Mouse (Mus musculus): ENCODE results near the gene Rbbp8nl. TPM values are rescaled to one million over a fixed set of nuclear protein-coding genes. Genes with fewer than 3 reads are reported as not detected.

Gene Rbbp8nl
- polyA plus RNA-seq, 1 experiment: 0.36 TPM

DNA sequence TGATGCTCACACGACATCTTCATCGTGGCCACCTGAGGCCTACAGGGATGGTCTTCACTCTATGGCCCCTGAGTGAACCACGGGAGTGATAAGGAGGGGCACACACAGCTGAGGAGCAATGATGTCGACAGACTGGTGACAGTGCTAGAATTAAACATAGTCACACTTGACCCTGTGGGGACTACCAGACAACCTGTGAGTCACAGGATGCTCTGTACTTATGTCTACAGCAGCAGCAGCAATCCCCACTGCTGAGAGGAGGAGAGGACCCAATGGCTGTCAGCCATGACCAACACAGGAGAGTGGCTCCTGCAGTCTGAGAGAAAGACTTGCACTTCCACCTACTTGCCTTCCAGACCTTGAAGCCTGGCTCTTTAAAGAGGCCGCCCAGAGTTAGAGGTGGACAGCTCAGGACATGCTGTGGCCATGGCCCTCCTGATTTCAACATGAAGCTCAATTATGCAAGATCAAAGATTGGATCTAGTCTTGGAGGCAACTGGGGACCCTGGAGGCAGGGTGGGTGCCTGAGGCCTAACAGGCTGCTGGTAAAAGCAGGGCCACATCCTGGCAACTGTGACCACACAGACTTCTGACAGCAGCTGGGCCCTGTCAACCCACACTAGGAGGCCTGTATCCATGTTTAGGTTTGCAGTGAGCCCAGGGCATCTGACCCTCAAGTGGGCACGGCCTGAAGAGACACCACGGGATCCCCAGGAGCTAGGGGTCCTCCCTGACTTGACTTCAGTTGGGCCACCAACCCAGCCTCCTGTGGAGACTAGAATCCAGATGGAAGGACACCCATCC is 56.4 kb downstream of the Rbbp8nl start:
- Histone ChIP-seq H3K4me1 (replicated peaks; ENCODE audit: control insufficient read depth, insufficient read depth, low read length) (no peaks in the 10 kb centered on the region; the same call in 1 of the 2 replicates), H3K27ac (ENCODE audit: control insufficient read depth, insufficient read depth, low read length) (no peak overlapping the region), H3K4me3 (ENCODE audit: control insufficient read depth, insufficient read depth, low read length) (no peak overlapping the region), H3K27me3 (ENCODE audit: control insufficient read depth, insufficient read depth, low read length) (no peaks in the 10 kb centered on the region), H3K36me3 (ENCODE audit: control insufficient read depth, insufficient read depth, low read length) (no peaks in the 10 kb centered on the region)
- WGBS: 92% methylated on average over 7 of the region's 7 CpGs
- no peak for TF ChIP-seq CTCF (IDR thresholded peaks at IDR 0.05; ENCODE audit: borderline replicate concordance, control insufficient read depth, extremely low read depth, insufficient read depth, low read length, poor library complexity)
- TF ChIP-seq POLR2A (IDR thresholded peaks at IDR 0.05; ENCODE audit: control insufficient read depth, extremely low read depth, insufficient read depth, low read length, poor library complexity): no peak
- DNase-seq: no peak

GRCm38 (mm10) chr2:180230482-180230881 is 59.2 kb downstream of the Rbbp8nl start:
- Histone ChIP-seq H3K27me3 (ENCODE audit: control insufficient read depth, insufficient read depth, low read length) (peaks cover 1% of the 10 kb centered on the region; the same call in 1 of the 2 replicates), H3K4me3 (ENCODE audit: control insufficient read depth, insufficient read depth, low read length) (no peak overlapping the region), H3K27ac (ENCODE audit: control insufficient read depth, insufficient read depth, low read length) (no peak overlapping the region), H3K36me3 (ENCODE audit: control insufficient read depth, insufficient read depth, low read length) (no peaks in the 10 kb centered on the region), H3K4me1 (replicated peaks; ENCODE audit: control insufficient read depth, insufficient read depth, low read length) (no peaks in the 10 kb centered on the region; the same call in 1 of the 2 replicates)
- 93% methylated on average over 4 of the region's 4 CpGs for WGBS
- DNase-seq: no peak
- TF ChIP-seq POLR2A (IDR thresholded peaks at IDR 0.05; ENCODE audit: control insufficient read depth, extremely low read depth, insufficient read depth, low read length, poor library complexity) (no peak), CTCF (IDR thresholded peaks at IDR 0.05; ENCODE audit: borderline replicate concordance, control insufficient read depth, extremely low read depth, insufficient read depth, low read length, poor library complexity) (no peak)

GRCm38 (mm10) chr2:180229129-180229528 is 60.5 kb downstream of the Rbbp8nl start:
- H3K27ac ChIP-seq (ENCODE audit: control insufficient read depth, insufficient read depth, low read length): no peak overlapping the region
- no peak for DNase-seq
- WGBS: 85% methylated on average over 3 of the region's 3 CpGs
- no peaks in the 10 kb centered on the region for H3K36me3 ChIP-seq (ENCODE audit: control insufficient read depth, insufficient read depth, low read length)
- H3K27me3 ChIP-seq (ENCODE audit: control insufficient read depth, insufficient read depth, low read length): peaks cover 4% of the 10 kb centered on the region; the same call in 1 of the 2 replicates
- no peak for TF ChIP-seq CTCF (IDR thresholded peaks at IDR 0.05; ENCODE audit: borderline replicate concordance, control insufficient read depth, extremely low read depth, insufficient read depth, low read length, poor library complexity)
- TF ChIP-seq POLR2A (IDR thresholded peaks at IDR 0.05; ENCODE audit: control insufficient read depth, extremely low read depth, insufficient read depth, low read length, poor library complexity): no peak
- no peaks in the 10 kb centered on the region; the same call in 1 of the 2 replicates for H3K4me1 ChIP-seq (replicated peaks; ENCODE audit: control insufficient read depth, insufficient read depth, low read length)
- no peak overlapping the region for H3K4me3 ChIP-seq (ENCODE audit: control insufficient read depth, insufficient read depth, low read length)

GRCm38 (mm10) chr2:180228592-180228991 is 61.1 kb downstream of the Rbbp8nl start:
- 87% methylated on average over 7 of the region's 7 CpGs for WGBS
- H3K27me3 ChIP-seq (ENCODE audit: control insufficient read depth, insufficient read depth, low read length): peaks cover 4% of the 10 kb centered on the region; the same call in 1 of the 2 replicates
- no peak overlapping the region for H3K4me3 ChIP-seq (ENCODE audit: control insufficient read depth, insufficient read depth, low read length)
- H3K27ac ChIP-seq (ENCODE audit: control insufficient read depth, insufficient read depth, low read length): no peak overlapping the region
- DNase-seq: no peak
- no peaks in the 10 kb centered on the region; the same call in 1 of the 2 replicates for H3K4me1 ChIP-seq (replicated peaks; ENCODE audit: control insufficient read depth, insufficient read depth, low read length)
- TF ChIP-seq CTCF (IDR thresholded peaks at IDR 0.05; ENCODE audit: borderline replicate concordance, control insufficient read depth, extremely low read depth, insufficient read depth, low read length, poor library complexity) (no peak), POLR2A (IDR thresholded peaks at IDR 0.05; ENCODE audit: control insufficient read depth, extremely low read depth, insufficient read depth, low read length, poor library complexity) (no peak)
- no peaks in the 10 kb centered on the region for H3K36me3 ChIP-seq (ENCODE audit: control insufficient read depth, insufficient read depth, low read length)

- no peak overlapping the region for H3K4me3 ChIP-seq (ENCODE audit: control insufficient read depth, insufficient read depth, low read length)
- no peak for DNase-seq
- H3K27ac ChIP-seq (ENCODE audit: control insufficient read depth, insufficient read depth, low read length): no peak overlapping the region
- H3K36me3 ChIP-seq (ENCODE audit: control insufficient read depth, insufficient read depth, low read length): no peaks in the 10 kb centered on the region
- 82% methylated on average over 6 of the region's 6 CpGs for WGBS
- no peak for TF ChIP-seq CTCF (IDR thresholded peaks at IDR 0.05; ENCODE audit: borderline replicate concordance, control insufficient read depth, extremely low read depth, insufficient read depth, low read length, poor library complexity)
- TF ChIP-seq POLR2A (IDR thresholded peaks at IDR 0.05; ENCODE audit: control insufficient read depth, extremely low read depth, insufficient read depth, low read length, poor library complexity): no peak
- H3K4me1 ChIP-seq (replicated peaks; ENCODE audit: control insufficient read depth, insufficient read depth, low read length): no peaks in the 10 kb centered on the region; the same call in 1 of the 2 replicates
- H3K27me3 ChIP-seq (ENCODE audit: control insufficient read depth, insufficient read depth, low read length): peaks cover 4% of the 10 kb centered on the region; the same call in 1 of the 2 replicates
Observed at GRCm38 (mm10) chr2:180228060-180228458, 61.6 kb downstream of the Rbbp8nl start.

Other genes with a start within 250 kb of the Rbbp8nl start
- 205 and 250 TPM in 2 replicates for gene Psma7, start 247.4 kb downstream of the Rbbp8nl start, polyA plus RNA-seq (2012; rRNA removed)
- gene Ss18l1, start 247.4 kb downstream of the Rbbp8nl start, polyA plus RNA-seq (2012; rRNA removed): 15.9 and 16.2 TPM in 2 replicates
- 25.1 and 31.3 TPM in 2 replicates for gene Mtg2, start 219.3 kb downstream of the Rbbp8nl start, polyA plus RNA-seq (2012; rRNA removed)
- gene Hrh3, start 185.4 kb downstream of the Rbbp8nl start, polyA plus RNA-seq (2012; rRNA removed): 4.1 and 4.4 TPM in 2 replicates
- 19.3 and 21.7 TPM in 2 replicates for gene Osbpl2, start 170.6 kb downstream of the Rbbp8nl start, polyA plus RNA-seq (2012; rRNA removed)
- gene Adrm1, start 118.4 kb downstream of the Rbbp8nl start, polyA plus RNA-seq (2012; rRNA removed): 209 and 213 TPM in 2 replicates
- 9.2 and 13.1 TPM in 2 replicates for gene Lama5, start 64.0 kb downstream of the Rbbp8nl start, polyA plus RNA-seq (2012; rRNA removed)
- gene Rps21, start 32.5 kb downstream of the Rbbp8nl start, polyA plus RNA-seq (2012; rRNA removed): 3,034 and 4,273 TPM in 2 replicates
- 25.7 and 27.3 TPM in 2 replicates for gene Cables2, start 16.4 kb downstream of the Rbbp8nl start, polyA plus RNA-seq (2012; rRNA removed)
- gene Gata5, start 44.8 kb upstream of the Rbbp8nl start, polyA plus RNA-seq (2012; rRNA removed): 0.22 and 0.39 TPM in 2 replicates
- gene Slco4a1, start 166.4 kb upstream of the Rbbp8nl start, polyA plus RNA-seq (2012; rRNA removed): 21.2 and 22.6 TPM in 2 replicates
- 0.19 and 0.40 TPM in 2 replicates for gene Ntsr1, start 210.1 kb upstream of the Rbbp8nl start, polyA plus RNA-seq (2012; rRNA removed)